Mouse (Mus musculus): ENCODE data around the gene Tfdp1.
A peak's percentile ranks its signal among the peaks of the same experiment; 100 is the strongest.
"Not testable (repeated sequence)": the region's sequence is repeated elsewhere in the genome, so short reads cannot be mapped to it uniquely, and the experiment has no call there.

Gene Tfdp1

DNA sequence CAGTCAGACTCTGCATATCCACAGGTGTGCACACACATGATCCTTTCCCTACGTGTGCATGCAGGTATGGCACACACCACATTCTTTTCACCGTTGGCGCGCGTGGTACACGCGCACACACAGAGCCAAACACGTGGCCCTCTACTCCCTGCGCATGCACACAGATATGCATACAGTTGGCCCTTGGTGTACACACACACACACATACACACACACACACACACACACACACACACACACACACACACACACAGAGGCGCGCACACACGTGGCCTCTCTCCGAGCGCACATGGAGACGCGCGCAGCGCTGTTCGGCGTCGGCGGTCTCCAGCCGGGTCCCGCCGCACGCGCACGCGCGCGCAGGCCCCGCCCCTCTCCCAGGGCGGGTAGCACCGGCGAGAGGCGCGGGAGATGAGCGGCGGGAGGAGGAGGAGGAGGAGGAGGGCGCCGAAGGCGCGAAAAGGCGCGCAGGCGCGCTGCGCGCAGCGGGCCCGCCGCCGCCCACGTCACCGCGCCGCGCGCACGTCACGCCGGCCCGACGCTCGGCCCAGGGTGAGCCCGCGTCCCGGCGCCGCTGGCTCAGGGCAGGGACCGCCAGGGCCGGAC lies at the start of gene Tfdp1:
Tfdp1 (plus strand) TSS at position 497 of the 606 bp plus-strand sequence.
- peak; percentile 58 to 64 for DNase-seq

DNA sequence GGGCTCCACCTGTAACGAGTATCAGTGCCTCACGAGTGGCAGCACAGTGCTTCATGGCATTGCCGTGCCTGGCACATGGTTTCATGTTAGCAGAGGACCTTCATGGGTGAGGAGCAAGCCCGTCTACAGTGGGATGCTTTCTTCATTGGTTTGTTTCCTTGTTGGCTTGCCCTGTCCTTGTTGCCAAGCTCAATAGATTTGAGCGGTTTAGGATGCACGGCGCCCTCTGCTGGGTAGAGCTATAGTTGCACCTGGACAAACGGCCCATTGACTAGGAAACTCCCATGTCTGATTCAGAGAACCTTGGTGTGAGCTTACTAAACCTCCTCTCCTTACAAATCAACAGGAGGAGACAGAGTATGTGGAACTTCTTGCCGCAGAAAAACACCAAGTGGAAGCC lies 46.2 kb upstream of the Tfdp1 start:
- peak; percentile 47 to 72 for DNase-seq

GRCm38 (mm10) chr8:13293677-13294470 lies 44.7 kb upstream of the Tfdp1 start:
- no peak for DNase-seq

DNA sequence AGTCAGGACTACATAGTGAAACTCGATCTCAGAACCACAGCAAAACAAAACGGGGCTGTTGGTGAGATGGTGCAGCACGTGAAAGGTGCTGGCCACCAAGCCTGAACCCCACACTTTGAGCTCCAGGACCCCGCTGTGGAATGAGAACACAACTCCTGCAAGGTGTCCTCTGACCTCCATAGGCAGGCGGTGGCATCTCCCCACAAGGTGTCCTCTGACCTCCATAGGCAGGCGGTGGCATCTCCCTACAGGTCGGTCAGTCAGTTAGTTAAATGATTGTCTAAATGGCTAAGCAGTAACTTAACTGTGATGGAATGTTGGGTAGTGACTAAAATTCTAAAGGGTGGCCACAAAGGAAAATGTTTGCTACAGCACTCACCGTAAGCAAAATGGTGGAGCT lies 39.0 kb upstream of the Tfdp1 start:
- DNase-seq: no peak

DNA sequence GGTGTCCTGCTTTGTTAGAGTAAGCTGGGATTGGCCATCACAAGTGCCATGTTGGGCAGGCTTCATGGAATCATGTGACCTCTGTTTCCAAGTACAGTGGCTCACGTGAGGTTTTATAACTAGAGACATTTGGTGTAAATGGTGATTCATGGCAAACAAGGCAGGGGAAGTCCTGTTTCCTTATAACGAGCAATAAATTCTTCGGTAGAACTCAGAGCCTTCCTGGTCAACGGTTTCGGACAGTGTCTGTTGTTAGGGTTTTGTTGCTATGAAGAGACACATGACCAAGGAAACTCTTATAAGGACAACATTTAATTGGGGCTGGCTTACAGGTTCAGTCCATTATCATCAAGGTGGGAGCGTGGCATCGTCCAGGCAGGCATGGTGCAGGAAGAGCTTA lies 37.5 kb upstream of the Tfdp1 start:
- no peak for DNase-seq

- no peak for DNase-seq
Measured at GRCm38 (mm10) chr8:13305459-13305858, 33.1 kb upstream of the Tfdp1 start.

- DNase-seq: no peak
Measured at GRCm38 (mm10) chr8:13305884-13306283, 32.7 kb upstream of the Tfdp1 start.

DNA sequence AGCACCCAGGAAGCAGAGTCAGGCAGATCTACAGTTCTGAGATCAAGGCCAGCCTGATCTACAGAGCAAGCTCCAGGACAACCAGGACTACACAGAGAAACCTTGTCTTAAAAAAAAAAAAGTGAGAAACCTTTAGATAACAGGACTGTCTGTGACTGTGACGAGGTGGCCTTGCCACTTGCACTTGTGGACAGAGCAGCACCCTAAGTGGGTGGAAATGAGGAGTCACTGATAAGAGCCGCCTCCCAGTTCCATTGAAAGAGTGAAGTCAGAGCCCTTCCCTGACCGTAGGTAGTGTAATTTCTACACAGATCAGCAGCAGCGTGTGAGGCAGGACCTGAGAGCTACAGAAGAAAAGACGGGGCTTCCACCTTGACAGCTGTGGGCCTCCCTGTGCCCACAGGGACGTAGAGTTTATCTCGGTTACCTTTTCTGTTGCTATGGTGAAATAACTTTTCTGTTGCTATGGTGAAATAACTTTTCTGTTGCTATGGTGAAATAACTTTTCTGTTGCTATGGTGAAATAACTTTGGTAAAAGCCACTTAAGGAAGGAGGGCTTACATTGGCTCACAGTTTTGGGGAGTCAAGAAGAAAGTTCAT lies 32.1 kb upstream of the Tfdp1 start:
- DNase-seq: no peak

GRCm38 (mm10) chr8:13306916-13307315 lies 31.6 kb upstream of the Tfdp1 start:
- no peak for DNase-seq

DNA sequence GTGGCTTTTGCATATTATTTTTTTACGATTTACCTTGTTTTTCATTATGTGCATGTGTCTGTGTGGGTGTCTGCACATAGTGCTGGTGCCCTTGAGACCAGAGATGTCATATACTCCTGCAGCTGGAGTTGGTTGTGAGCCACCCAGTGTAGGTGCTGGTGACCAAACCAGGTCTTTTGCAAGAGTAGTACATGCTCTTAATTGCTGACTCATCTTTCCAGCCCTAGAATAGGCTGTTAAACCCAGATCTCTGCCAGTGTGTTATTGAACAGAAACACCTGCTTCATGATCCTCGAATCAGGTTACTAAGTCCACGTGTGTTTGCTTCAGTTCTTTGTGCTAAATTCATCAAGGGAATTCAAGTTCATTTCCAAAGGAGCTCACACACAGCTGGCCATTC lies 23.6 kb upstream of the Tfdp1 start:
- no peak for DNase-seq

- no peak for DNase-seq
Measured at GRCm38 (mm10) chr8:13316671-13317070, 21.9 kb upstream of the Tfdp1 start.

- no peak for DNase-seq
Measured at GRCm38 (mm10) chr8:13326598-13326997, 12.0 kb upstream of the Tfdp1 start.

DNA sequence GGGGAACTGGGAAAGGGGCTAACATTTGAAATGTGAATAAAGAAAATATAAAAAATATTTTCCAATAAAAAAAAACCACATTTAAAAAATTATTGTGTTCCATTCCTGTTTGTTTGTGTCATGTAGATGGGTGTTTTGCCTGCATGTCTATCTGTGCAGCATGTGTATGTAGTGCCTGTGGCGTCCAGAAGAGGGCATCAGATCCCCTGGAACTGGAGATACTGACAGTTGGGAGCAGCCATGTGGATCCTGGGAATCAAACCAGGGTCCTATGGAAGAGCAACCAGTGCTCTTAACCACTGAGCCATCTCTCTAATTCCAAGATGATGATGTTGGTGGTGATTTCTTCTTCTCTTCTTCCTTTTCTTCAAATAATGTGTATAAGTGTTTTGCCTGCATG lies 3.9 kb upstream of the Tfdp1 start:
- DNase-seq: no peak

DNA sequence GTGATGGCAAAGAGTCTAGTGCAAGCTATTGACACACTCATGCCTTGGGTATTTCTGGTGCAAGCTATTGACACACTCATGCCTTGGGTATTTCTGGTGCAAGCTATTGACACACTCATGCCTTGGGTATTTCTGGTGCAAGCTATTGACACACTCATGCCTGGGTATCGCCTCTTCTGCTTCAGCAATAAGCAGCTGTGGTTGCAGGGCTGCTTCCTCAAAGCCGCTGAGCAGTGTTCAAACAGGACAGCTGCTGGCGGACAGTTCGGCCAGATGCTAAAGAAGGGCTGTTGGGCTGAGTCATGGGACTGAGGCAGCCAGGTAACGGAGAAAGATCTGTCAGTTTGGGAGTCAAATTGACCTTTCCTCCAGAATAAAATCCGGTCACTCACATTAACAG lies 1.3 kb upstream of the Tfdp1 start:
- not testable (repeated sequence) for DNase-seq

DNA sequence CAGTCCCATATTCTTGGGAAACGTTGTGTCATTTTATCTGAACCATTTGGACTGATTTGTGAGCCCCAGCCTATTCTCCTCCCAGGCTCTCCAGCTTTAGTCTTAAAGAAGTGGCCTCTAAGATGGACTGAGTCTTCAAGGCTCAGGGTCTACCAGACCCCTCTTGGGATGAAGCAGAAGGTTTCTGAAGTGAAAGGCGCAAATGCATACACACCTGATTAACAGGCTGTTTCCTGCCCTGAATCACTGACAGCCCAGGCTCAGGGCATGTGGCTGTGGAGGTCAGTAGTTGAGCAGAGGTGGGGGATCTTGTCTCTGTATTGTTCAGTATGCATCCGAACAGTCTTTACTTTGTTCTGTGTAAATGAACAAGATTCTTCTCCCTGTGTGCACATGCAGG lies 873 bp upstream of the Tfdp1 start:
- no peak for DNase-seq

GRCm38 (mm10) chr8:13338901-13339645 lies 522 bp downstream of the Tfdp1 start:
- DNase-seq: peak; percentile 14 to 15

DNA sequence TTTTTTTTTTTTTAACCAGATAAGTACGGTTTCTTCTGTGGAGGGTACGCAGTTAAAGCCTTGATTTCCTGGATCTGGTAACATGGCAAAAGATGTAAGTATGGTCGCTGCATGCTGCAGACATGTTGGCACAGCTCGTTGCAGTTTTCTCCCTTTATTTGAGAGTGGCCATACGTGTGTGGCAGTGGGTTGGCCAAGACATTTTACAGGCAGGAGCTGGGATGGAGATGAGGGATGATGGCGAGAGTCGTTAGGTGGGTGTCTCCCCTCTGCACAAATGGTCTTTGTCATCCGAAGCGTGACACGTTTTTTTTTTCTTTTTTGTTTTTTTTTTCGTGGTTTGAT lies 1.1 kb downstream of the Tfdp1 start:
- no peak for DNase-seq

DNA sequence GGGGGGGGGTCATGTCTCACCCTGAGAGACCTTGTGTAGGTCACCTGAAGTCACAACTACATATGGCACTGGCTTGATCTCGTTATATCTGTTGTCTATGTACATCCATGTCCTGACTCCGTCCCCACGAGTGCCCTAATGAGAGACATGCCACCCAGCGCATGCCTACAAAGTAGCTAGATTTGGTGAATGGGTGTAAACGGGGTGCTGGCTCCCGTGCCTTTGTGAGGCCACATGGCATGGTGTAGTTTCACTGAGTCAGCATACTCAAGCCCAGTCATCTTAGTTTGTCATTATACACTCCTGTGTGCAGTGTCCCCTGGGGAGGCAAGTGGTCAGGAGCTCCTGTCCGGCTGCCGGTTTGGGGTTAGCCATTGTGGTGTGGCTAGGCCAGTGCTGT lies 2.1 kb downstream of the Tfdp1 start:
- no peak for DNase-seq

DNA sequence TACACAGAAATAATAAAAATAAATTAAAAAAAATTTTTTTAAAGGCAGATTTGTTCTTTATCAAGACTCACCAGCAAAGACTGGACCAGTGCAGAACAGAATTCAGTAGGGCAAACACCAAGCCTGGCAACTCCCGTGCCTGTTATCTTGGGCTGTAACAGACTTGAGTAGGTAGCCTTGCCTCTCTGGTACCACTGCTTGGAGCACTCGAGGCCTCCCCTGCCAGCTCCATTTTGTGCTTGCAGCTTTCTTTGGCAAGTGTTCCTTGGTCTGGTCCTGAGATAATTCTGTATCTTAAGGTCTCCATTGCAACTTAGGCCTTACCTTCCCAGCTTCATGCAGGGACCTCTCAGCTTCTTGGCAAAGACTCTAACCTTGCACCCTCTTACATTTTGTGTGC lies 3.8 kb downstream of the Tfdp1 start:
- no peak for DNase-seq

- no peak for DNase-seq
Measured at GRCm38 (mm10) chr8:13343134-13343533, 4.6 kb downstream of the Tfdp1 start.

GRCm38 (mm10) chr8:13350052-13350451 lies 11.5 kb downstream of the Tfdp1 start:
- no peak for DNase-seq

DNA sequence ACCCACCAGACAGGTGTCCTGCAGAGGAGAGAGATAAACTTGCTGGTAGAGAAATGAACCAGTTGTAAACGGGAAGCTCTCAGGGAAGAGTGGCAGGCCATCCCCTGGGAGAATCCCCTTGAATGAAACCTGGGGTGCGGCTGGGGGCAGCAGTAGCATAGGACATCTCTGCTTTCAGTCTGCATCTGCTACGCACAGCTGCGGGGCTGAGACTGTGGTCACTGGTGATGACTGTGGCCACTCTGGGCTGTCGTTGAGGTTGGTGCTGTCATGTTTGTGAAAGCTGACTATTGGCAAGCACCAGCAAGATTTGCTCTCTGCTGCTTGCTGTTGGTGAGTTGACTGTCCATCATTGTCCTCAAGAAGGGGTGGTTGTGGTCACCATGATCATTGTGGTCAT lies 13.0 kb downstream of the Tfdp1 start:
- DNase-seq: no peak

- DNase-seq: no peak
Measured at GRCm38 (mm10) chr8:13352601-13353000, 14.1 kb downstream of the Tfdp1 start.

Measured in spleen, adult 18-20 months (tissue).